Mouse (Mus musculus): ENCODE results near the gene Gm1043.

- TF ChIP-seq ZNF384 (IDR thresholded peaks at IDR 0.05; ENCODE audit: low read depth, low read length) (no peak), MAFK (IDR thresholded peaks at IDR 0.05; ENCODE audit: insufficient read depth, low read depth, low read length) (no peak), CHD2 (IDR thresholded peaks at IDR 0.05; ENCODE audit: low read depth, low read length) (no peak), HCFC1 (IDR thresholded peaks at IDR 0.05; ENCODE audit: borderline replicate concordance, insufficient read depth, low read length) (no peak), ZC3H11A (IDR thresholded peaks at IDR 0.05; ENCODE audit: borderline replicate concordance, low read depth, low read length) (no peak)
These were observed 18.2 kb upstream of the Gm1043 start for GRCm38 (mm10) chr5:37066703-37067568.
